Mouse (Mus musculus) left cerebral cortex, adult 11 months (tissue): ENCODE measurements at regions not wholly inside any gene's neighbourhood (a gene's known extent, or its start where the extent isn't known, plus 50 kb on each side); places are given as distances from the start of the nearest gene placed in this dataset.

Experiments
- DNase-seq: peaks from one replicate; pipeline ENCODE4 v3.0.0; 2022; ENCODE audit warnings: low spot score

- DNase-seq = no peak
These were observed 455.5 kb upstream of the Fam92a start for GRCm38 (mm10) chr4:12627158-12627871.

GRCm38 (mm10) chr4:12620756-12621270 lies 449.0 kb upstream of the Fam92a start:
- no peak for DNase-seq

- no peak for DNase-seq
These were observed 448.4 kb upstream of the Fam92a start for GRCm38 (mm10) chr4:12620059-12620755.

GRCm38 (mm10) chr4:12616665-12617064 lies 444.9 kb upstream of the Fam92a start:
- no peak for DNase-seq

- DNase-seq = no peak
These were observed 439.7 kb upstream of the Fam92a start for GRCm38 (mm10) chr4:12611511-12611910.

GRCm38 (mm10) chr4:12601165-12601919 lies 429.5 kb upstream of the Fam92a start:
- no peak for DNase-seq

GRCm38 (mm10) chr4:12595801-12596515 lies 424.1 kb upstream of the Fam92a start:
- DNase-seq = no peak

- DNase-seq = no peak
These were observed 421.2 kb upstream of the Fam92a start for GRCm38 (mm10) chr4:12592973-12593372.

- DNase-seq = no peak
These were observed 406.3 kb upstream of the Fam92a start for GRCm38 (mm10) chr4:12578102-12578501.

GRCm38 (mm10) chr4:12571881-12572280 lies 400.1 kb upstream of the Fam92a start:
- no peak for DNase-seq

- DNase-seq = no peak
These were observed 398.9 kb upstream of the Fam92a start for GRCm38 (mm10) chr4:12570689-12571088.

GRCm38 (mm10) chr4:12567643-12568042 lies 395.8 kb upstream of the Fam92a start:
- no peak for DNase-seq

GRCm38 (mm10) chr4:12563016-12563415 lies 391.2 kb upstream of the Fam92a start:
- DNase-seq = no peak

- no peak for DNase-seq
These were observed 388.7 kb upstream of the Fam92a start for GRCm38 (mm10) chr4:12560546-12560945.

- DNase-seq = no peak
These were observed 388.2 kb upstream of the Fam92a start for GRCm38 (mm10) chr4:12560015-12560414.

- DNase-seq = no peak
These were observed 385.3 kb upstream of the Fam92a start for GRCm38 (mm10) chr4:12557105-12557504.

GRCm38 (mm10) chr4:12549265-12549664 lies 377.4 kb upstream of the Fam92a start:
- DNase-seq = no peak

GRCm38 (mm10) chr4:12543906-12544305 lies 372.1 kb upstream of the Fam92a start:
- DNase-seq = no peak

- DNase-seq = no peak
These were observed 369.7 kb upstream of the Fam92a start for GRCm38 (mm10) chr4:12541508-12541907.

GRCm38 (mm10) chr4:12539184-12539791 lies 367.5 kb upstream of the Fam92a start:
- DNase-seq = no peak

GRCm38 (mm10) chr4:12538694-12539121 lies 366.9 kb upstream of the Fam92a start:
- peak; percentile 43 for DNase-seq
